Mouse (Mus musculus) MEL (cell line): ENCODE data around the gene Atxn10. TPM values are rescaled to one million over a fixed set of nuclear protein-coding genes. Genes with fewer than 3 reads are reported as not detected.
A peak's percentile ranks its signal among the peaks of the same experiment; 100 is the strongest.

Source experiments
- DNase-seq: peaks from one replicate; pipeline ENCODE4 v3.0.0; 2011; ENCODE audit warnings: low read depth, low spot score
- H3K27ac ChIP-seq: 2 replicates; pipeline ENCODE4 v1.5.1; 2012; ENCODE audit warnings: low read depth, mild to moderate bottlenecking, control low read depth, low read length, moderate library complexity; ENCODE audit not compliant: control insufficient read depth
- H3K27me3 ChIP-seq, 2 experiments: fragments of 150-350 bp in 1 of 2; sonication (generic) in 1 of 2; 2 replicates each; pipeline ENCODE4 v1.6.1; 2012; ENCODE audit warnings: low read length in 2 of 2, mild to moderate bottlenecking in 2 of 2, improper control_type of control experiment in 1 of 2, moderate library complexity in 1 of 2; ENCODE audit not compliant: insufficient read depth in 2 of 2, control insufficient read depth in 1 of 2
- H3K36me3 ChIP-seq, 2 experiments: 2 replicates each; pipeline ENCODE4 v1.6.1; 2012 to 2014; ENCODE audit warnings: low read length in 2 of 2, improper control_type of control experiment in 1 of 2, inconsistent platforms in 1 of 2, mild to moderate bottlenecking in 1 of 2; ENCODE audit not compliant: insufficient read depth in 2 of 2, control insufficient read depth in 1 of 2
- H3K4me1 ChIP-seq, 2 experiments: fragments of 150-350 bp in 1 of 2; sonication (generic) in 1 of 2; 2 replicates each; pipeline ENCODE4 v1.6.1; 2012; ENCODE audit warnings: low read length in 2 of 2, improper control_type of control experiment in 1 of 2, mild to moderate bottlenecking in 1 of 2; ENCODE audit not compliant: insufficient read depth in 2 of 2, control insufficient read depth in 1 of 2
- H3K4me3 ChIP-seq, 2 experiments: fragments of 150-350 bp in 1 of 2; sonication (generic) in 1 of 2; 2 replicates each; pipeline ENCODE4 v1.5.1; 2012; ENCODE audit warnings: low read depth in 2 of 2, low read length in 2 of 2, mild to moderate bottlenecking in 2 of 2, moderate library complexity in 2 of 2, control low read depth in 1 of 2, improper control_type of control experiment in 1 of 2; ENCODE audit not compliant: control insufficient read depth in 1 of 2, insufficient read depth in 1 of 2
- H3K79me2 ChIP-seq: 2 replicates; pipeline ENCODE4 v1.6.1; 2012; ENCODE audit warnings: mild to moderate bottlenecking, low read length, moderate library complexity; ENCODE audit not compliant: control insufficient read depth, poor library complexity, insufficient read depth
- H3K9ac ChIP-seq: 2 replicates; pipeline ENCODE4 v1.6.1; 2012; ENCODE audit warnings: low read depth, mild to moderate bottlenecking, control low read depth, low read length, moderate library complexity; ENCODE audit not compliant: control insufficient read depth, poor library complexity, severe bottlenecking
- H3K9me3 ChIP-seq: fragments of 150-350 bp; sonication (generic); replicated peaks from 2 replicates; pipeline ENCODE4 v1.6.1; 2012; ENCODE audit warnings: mild to moderate bottlenecking, low read length, improper control_type of control experiment, moderate library complexity; ENCODE audit not compliant: insufficient read depth
- BHLHE40 ChIP-seq: IDR thresholded peaks from 2 replicates; pipeline ENCODE4 v1.6.1; 2012; ENCODE audit warnings: low read depth, mild to moderate bottlenecking, inconsistent platforms, low read length, improper control_type of control experiment, borderline replicate concordance
- CHD1 ChIP-seq: IDR thresholded peaks from 2 replicates; pipeline ENCODE4 v1.6.1; 2012; ENCODE audit warnings: low read depth, mild to moderate bottlenecking, inconsistent platforms, low read length, improper control_type of control experiment
- CHD2 ChIP-seq: IDR thresholded peaks from 2 replicates; pipeline ENCODE4 v1.6.1; 2011; ENCODE audit warnings: low read length, improper control_type of control experiment
- CTCF ChIP-seq, 3 experiments: IDR thresholded peaks in 2 of 3; conservative IDR thresholded peaks in 1 of 3; 2 replicates each; pipeline ENCODE4 v1.5.1; 2011 to 2012; ENCODE audit warnings: low read length in 3 of 3, low read depth in 2 of 3, mild to moderate bottlenecking in 2 of 3, improper control_type of control experiment in 1 of 3, inconsistent platforms in 1 of 3, mixed read lengths in 1 of 3, moderate library complexity in 1 of 3; ENCODE audit not compliant: control insufficient read depth in 1 of 3, insufficient read depth in 1 of 3, poor library complexity in 1 of 3, severe bottlenecking in 1 of 3
- E2F4 ChIP-seq: IDR thresholded peaks from 2 replicates; pipeline ENCODE4 v1.6.1; 2011; ENCODE audit warnings: low read depth, low read length, improper control_type of control experiment, borderline replicate concordance
- EP300 ChIP-seq, 2 experiments: IDR thresholded peaks; 2 replicates each; pipeline ENCODE4 v1.6.1; 2011; ENCODE audit warnings: improper control_type of control experiment in 2 of 2, low read length in 2 of 2, low read depth in 1 of 2, mild to moderate bottlenecking in 1 of 2
- ETS1 ChIP-seq: IDR thresholded peaks from 2 replicates; pipeline ENCODE4 v1.6.1; 2012; ENCODE audit warnings: low read depth, mild to moderate bottlenecking, inconsistent platforms, low read length, improper control_type of control experiment, moderate library complexity
- GATA1 ChIP-seq: IDR thresholded peaks from 2 replicates; pipeline ENCODE4 v1.6.1; 2011; ENCODE audit warnings: low read depth, low read length, improper control_type of control experiment
- HCFC1 ChIP-seq: IDR thresholded peaks from 2 replicates; pipeline ENCODE4 v1.6.1; 2012; ENCODE audit warnings: low read depth, mild to moderate bottlenecking, inconsistent platforms, low read length, improper control_type of control experiment, moderate library complexity
- JUND ChIP-seq: IDR thresholded peaks from 2 replicates; pipeline ENCODE4 v1.6.1; 2011; ENCODE audit warnings: low read depth, mild to moderate bottlenecking, improper control_type of control experiment, low read length
- KAT2A ChIP-seq: conservative IDR thresholded peaks from 2 replicates; pipeline ENCODE4 v1.6.1; 2012; ENCODE audit warnings: low read depth, low read length, improper control_type of control experiment, inconsistent platforms
- MAFK ChIP-seq: IDR thresholded peaks from 2 replicates; pipeline ENCODE4 v1.6.1; 2011; ENCODE audit warnings: low read depth, mild to moderate bottlenecking, low read length, improper control_type of control experiment, borderline replicate concordance
- MAX ChIP-seq: IDR thresholded peaks from 2 replicates; pipeline ENCODE4 v1.6.1; 2011; ENCODE audit warnings: low read length, improper control_type of control experiment
- MAZ ChIP-seq: IDR thresholded peaks from 2 replicates; pipeline ENCODE4 v1.6.1; 2012; ENCODE audit warnings: low read depth, mild to moderate bottlenecking, inconsistent platforms, low read length, improper control_type of control experiment
- MEF2A ChIP-seq: IDR thresholded peaks from 2 replicates; pipeline ENCODE4 v1.6.1; 2014; ENCODE audit warnings: low read depth, mild to moderate bottlenecking, inconsistent platforms, low read length, improper control_type of control experiment; ENCODE audit not compliant: poor library complexity, insufficient replicate concordance, severe bottlenecking; ENCODE audit errors: extremely low read depth
- MYB ChIP-seq: IDR thresholded peaks from 2 replicates; pipeline ENCODE4 v1.6.1; 2011; ENCODE audit warnings: mild to moderate bottlenecking, low read depth, low read length, improper control_type of control experiment
- MYC ChIP-seq: IDR thresholded peaks from 2 replicates; pipeline ENCODE4 v1.6.1; 2011; ENCODE audit warnings: low read depth, mild to moderate bottlenecking, low read length, improper control_type of control experiment, moderate library complexity
- NELFE ChIP-seq: IDR thresholded peaks from 2 replicates; pipeline ENCODE4 v1.6.1; 2011; ENCODE audit warnings: low read depth, low read length, improper control_type of control experiment
- POLR2A ChIP-seq, 2 experiments: IDR thresholded peaks; 2 replicates each; pipeline ENCODE4 v1.6.1; 2011 to 2012; ENCODE audit warnings: low read length in 2 of 2, mild to moderate bottlenecking in 2 of 2, control low read depth in 1 of 2, improper control_type of control experiment in 1 of 2, low read depth in 1 of 2, moderate library complexity in 1 of 2; ENCODE audit not compliant: control insufficient read depth in 1 of 2, insufficient read depth in 1 of 2, poor library complexity in 1 of 2
- POLR2AphosphoS2 ChIP-seq: IDR thresholded peaks from 2 replicates; pipeline ENCODE4 v1.6.1; 2011; ENCODE audit warnings: low read length, improper control_type of control experiment
- POLR2AphosphoS5 ChIP-seq: IDR thresholded peaks from 2 replicates; pipeline ENCODE4 v1.6.1; 2012; ENCODE audit warnings: low read depth, borderline replicate concordance, mild to moderate bottlenecking, inconsistent platforms, low read length, moderate library complexity, mixed read lengths
- RAD21 ChIP-seq: IDR thresholded peaks from 2 replicates; pipeline ENCODE4 v1.6.1; 2011; ENCODE audit warnings: mild to moderate bottlenecking, low read depth, low read length, improper control_type of control experiment
- RCOR1 ChIP-seq: IDR thresholded peaks from 2 replicates; pipeline ENCODE4 v1.6.1; 2012; ENCODE audit warnings: low read depth, mild to moderate bottlenecking, inconsistent platforms, low read length, improper control_type of control experiment
- SIN3A ChIP-seq: IDR thresholded peaks from 2 replicates; pipeline ENCODE4 v1.6.1; 2012; ENCODE audit warnings: low read length, improper control_type of control experiment, inconsistent platforms
- TAL1 ChIP-seq: IDR thresholded peaks from 2 replicates; pipeline ENCODE4 v1.6.1; 2012; ENCODE audit warnings: mild to moderate bottlenecking, inconsistent platforms, low read length, moderate library complexity, mixed read lengths
- TBP ChIP-seq: IDR thresholded peaks from 2 replicates; pipeline ENCODE4 v1.8.0; 2011; ENCODE audit warnings: low read depth, low read length, improper control_type of control experiment
- TCF12 ChIP-seq: IDR thresholded peaks from 2 replicates; pipeline ENCODE4 v1.6.1; 2014; ENCODE audit warnings: low read depth, mild to moderate bottlenecking, inconsistent platforms, low read length, improper control_type of control experiment, moderate library complexity
- UBTF ChIP-seq: IDR thresholded peaks from 2 replicates; pipeline ENCODE4 v1.6.1; 2012; ENCODE audit warnings: low read depth, mild to moderate bottlenecking, inconsistent platforms, low read length, improper control_type of control experiment, moderate library complexity, borderline replicate concordance; ENCODE audit not compliant: insufficient read depth
- USF1 ChIP-seq: IDR thresholded peaks from 2 replicates; pipeline ENCODE4 v1.6.1; 2014; ENCODE audit warnings: low read depth, mild to moderate bottlenecking, inconsistent platforms, low read length, improper control_type of control experiment, moderate library complexity
- ZKSCAN1 ChIP-seq: IDR thresholded peaks from 2 replicates; pipeline ENCODE4 v1.6.1; 2012; ENCODE audit warnings: low read depth, mild to moderate bottlenecking, inconsistent platforms, low read length, improper control_type of control experiment, moderate library complexity
- ZNF384 ChIP-seq: IDR thresholded peaks from 2 replicates; pipeline ENCODE4 v1.6.1; 2012; ENCODE audit warnings: low read depth, mild to moderate bottlenecking, inconsistent platforms, low read length, improper control_type of control experiment
- polyA plus RNA-seq, 2 experiments: library from polyadenylated mRNA; stranded (reverse) in 1 of 2; unstranded in 1 of 2; fragments of >175 nt in 1 of 2; fragments of >200 nt in 1 of 2; gene quantifications; 2 replicates each; pipeline versions ENCODE4 v1.2.1 to v1.2.4; 2012; ENCODE audit warnings: low replicate concordance in 2 of 2, low read depth in 1 of 2; ENCODE audit not compliant: insufficient read length in 2 of 2, insufficient read depth in 1 of 2, missing spikeins in 1 of 2
- total RNA-seq: library from RNA; depleted of rRNA; stranded (reverse); fragments of 300-350 nt; gene quantifications from 2 replicates; pipeline ENCODE4 v1.2.3, GENCODE M21; 2012

Gene Atxn10
- total and polyA plus RNA-seq, 3 experiments: 24.5 to 75.6 (median 45.0) TPM

GRCm38 (mm10) chr15:85414620-85415019 is 78.6 kb downstream of the Atxn10 start:
- no peaks in the 10 kb centered on the region for H3K9me3 ChIP-seq
- no peak overlapping the region for H3K9ac ChIP-seq
- TF ChIP-seq MAZ (no peak), CHD2 (no peak), TBP (no peak), TAL1 (no peak), SIN3A (no peak), POLR2A (IDR thresholded peaks at IDR 0.05; ENCODE audit: control insufficient read depth in 1 of 2, insufficient read depth in 1 of 2, low read depth in 1 of 2, low read length in 2 of 2, poor library complexity in 1 of 2) (no peak), JUND (no peak), TCF12 (0 out of 2 replicates have a peak, but pooled peaks have one; percentile 13), MAX (no peak), POLR2AphosphoS2 (no peak), MEF2A (no peak), E2F4 (no peak), ETS1 (no peak), MAFK (no peak), MYB (no peak), POLR2AphosphoS5 (no peak), GATA1 (peak; percentile 36; the same call in 1 of the 2 replicates), CTCF (IDR thresholded peaks at IDR 0.05 in 2 of 3, conservative IDR thresholded peaks at IDR 0.05 in 1 of 3; ENCODE audit: control insufficient read depth in 1 of 3, insufficient read depth in 1 of 3, low read depth in 2 of 3, low read length in 3 of 3, poor library complexity in 1 of 3, severe bottlenecking in 1 of 3) (no peak), NELFE (no peak), EP300 (IDR thresholded peaks at IDR 0.05; ENCODE audit: low read depth in 1 of 2, low read length in 2 of 2) (peak in 1 of 2 experiments; percentile 28; a peak in 2 of 4 replicates), BHLHE40 (no peak), ZNF384 (no peak), KAT2A (no peak), RAD21 (no peak)
- DNase-seq: peak; percentile 28
- H3K79me2 ChIP-seq: no peaks in the 10 kb centered on the region
- H3K27ac ChIP-seq: peak overlapping the region; percentile 15; the same call in 1 of the 2 replicates
- H3K4me3 ChIP-seq: no peak overlapping the region
- H3K4me1 ChIP-seq: peaks cover 5 to 13% of the 10 kb centered on the region in 2 experiments; a peak in 3 of 4 replicates
- peaks cover 0 to 11% of the 10 kb centered on the region in 2 experiments; a peak in 2 of 4 replicates for H3K36me3 ChIP-seq
- no peaks in the 10 kb centered on the region for H3K27me3 ChIP-seq

- no peaks in the 10 kb centered on the region for H3K9me3 ChIP-seq
- H3K79me2 ChIP-seq: no peaks in the 10 kb centered on the region
- H3K27ac ChIP-seq: no peak overlapping the region
- H3K9ac ChIP-seq: no peak overlapping the region
- DNase-seq: no peak
- TF ChIP-seq UBTF (no peak), POLR2AphosphoS5 (no peak), RCOR1 (no peak), CHD2 (no peak), EP300 (IDR thresholded peaks at IDR 0.05; ENCODE audit: low read depth in 1 of 2, low read length in 2 of 2) (no peak), MAZ (no peak), CHD1 (no peak), TCF12 (no peak), GATA1 (no peak), KAT2A (no peak), HCFC1 (no peak), ZKSCAN1 (no peak), ETS1 (no peak), USF1 (no peak), MYC (no peak)
- no peaks in the 10 kb centered on the region for H3K4me1 ChIP-seq
- H3K27me3 ChIP-seq: no peaks in the 10 kb centered on the region
- H3K4me3 ChIP-seq: no peak overlapping the region
- H3K36me3 ChIP-seq: no peaks in the 10 kb centered on the region
Measured at GRCm38 (mm10) chr15:85420686-85421085, 84.6 kb downstream of the Atxn10 start.
